Mouse (Mus musculus) urinary bladder, postnatal 10 days (tissue): Measurements from ENCODE around the gene Cfap97.
A peak's percentile ranks its signal among the peaks of the same experiment; 100 is the strongest.
"Not testable (repeated sequence)": the region's sequence is repeated elsewhere in the genome, so short reads cannot be mapped to it uniquely, and the experiment has no call there.

Experiments used
- DNase-seq: peaks from one replicate; pipeline ENCODE4 v3.0.0; 2022; ENCODE audit warnings: low spot score

Gene Cfap97

DNA sequence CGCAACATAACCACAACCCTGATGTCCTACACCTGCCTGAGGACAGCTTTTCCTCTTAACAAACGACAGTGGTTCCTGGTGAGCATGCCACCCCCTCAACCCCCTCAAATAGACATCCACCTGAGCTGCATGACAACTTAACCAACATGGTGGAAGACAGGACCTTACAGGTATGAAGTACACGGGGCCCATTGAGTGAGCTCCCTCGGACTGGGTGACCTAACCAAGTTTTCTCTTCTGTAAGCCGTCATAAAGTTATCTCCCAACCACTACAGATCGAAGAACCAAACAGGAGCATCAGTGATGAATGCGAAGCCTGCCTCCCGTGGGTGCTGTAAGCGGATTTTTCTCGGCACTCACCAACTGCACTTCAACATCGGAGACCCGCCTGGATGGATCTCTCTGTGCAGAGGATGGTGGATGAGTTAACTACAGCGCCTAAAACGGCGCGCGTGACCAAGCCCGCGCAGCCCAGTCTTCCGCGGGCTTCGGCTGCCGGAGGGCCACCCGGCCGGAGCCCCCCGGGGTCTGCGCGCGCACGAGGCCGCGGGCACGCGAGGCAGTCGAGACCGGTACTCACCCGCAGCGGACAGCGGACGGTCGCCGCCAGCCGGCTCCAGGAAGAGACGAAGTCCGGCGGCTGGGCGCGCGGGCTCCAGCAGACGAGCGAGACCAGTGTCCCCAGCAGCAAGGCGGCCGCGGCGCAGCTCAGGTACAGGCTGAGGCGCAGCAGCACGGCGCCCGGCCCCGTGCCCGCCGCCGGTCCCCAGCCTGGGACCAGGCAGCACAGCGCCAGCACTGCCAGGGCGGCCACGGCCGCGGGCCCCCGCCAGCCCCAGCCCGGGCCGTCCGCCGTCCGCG lies at the start of gene Cfap97:
Cfap97 (plus strand) TSS at position 570 of the 861 bp plus-strand sequence.
- DNase-seq, result no peak

DNA sequence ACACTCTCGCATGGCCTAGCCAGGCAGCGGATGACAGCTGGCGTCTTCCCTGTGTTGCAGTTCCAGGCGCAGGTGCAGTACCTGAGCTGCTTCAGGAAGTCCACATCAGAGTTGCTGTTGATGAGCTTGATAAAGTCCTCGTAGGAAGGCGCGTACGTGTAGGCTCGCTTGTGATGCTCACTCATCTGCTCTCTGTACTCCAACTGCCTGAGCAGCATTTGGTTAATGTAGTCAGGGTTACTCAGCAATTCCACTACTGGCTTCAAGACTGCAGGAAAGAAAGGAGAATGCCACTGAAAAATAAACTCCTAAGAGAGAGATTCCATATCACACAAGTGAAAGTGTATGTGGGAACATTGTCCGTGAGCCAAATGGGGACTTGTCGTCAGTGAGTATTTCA lies 48.1 kb upstream of the Cfap97 start:
- DNase-seq, result no peak

- no peak for DNase-seq
Observed at GRCm38 (mm10) chr8:46107690-46108089, 43.9 kb upstream of the Cfap97 start.

- DNase-seq, result not testable (repeated sequence)
Observed at GRCm38 (mm10) chr8:46113421-46114170, 38.0 kb upstream of the Cfap97 start.

DNA sequence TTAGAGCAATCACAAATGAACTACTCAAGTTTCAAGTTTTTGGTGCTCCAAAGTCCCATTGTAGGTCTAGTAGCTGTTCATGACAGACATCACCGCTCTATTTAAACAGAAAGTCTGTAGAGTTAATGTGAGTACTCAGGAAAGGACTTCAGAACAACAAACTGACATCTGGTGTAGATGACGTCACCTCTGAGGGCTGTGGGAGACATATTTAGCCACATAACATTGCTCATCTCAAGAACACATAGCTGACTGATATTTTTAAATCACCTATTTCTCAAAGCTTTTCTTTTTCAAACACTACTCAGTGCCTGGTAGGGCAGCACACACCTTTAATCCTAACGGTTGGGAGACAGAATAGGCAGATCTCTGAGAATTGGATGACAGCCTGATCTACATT lies 34.4 kb upstream of the Cfap97 start:
- no peak for DNase-seq

DNA sequence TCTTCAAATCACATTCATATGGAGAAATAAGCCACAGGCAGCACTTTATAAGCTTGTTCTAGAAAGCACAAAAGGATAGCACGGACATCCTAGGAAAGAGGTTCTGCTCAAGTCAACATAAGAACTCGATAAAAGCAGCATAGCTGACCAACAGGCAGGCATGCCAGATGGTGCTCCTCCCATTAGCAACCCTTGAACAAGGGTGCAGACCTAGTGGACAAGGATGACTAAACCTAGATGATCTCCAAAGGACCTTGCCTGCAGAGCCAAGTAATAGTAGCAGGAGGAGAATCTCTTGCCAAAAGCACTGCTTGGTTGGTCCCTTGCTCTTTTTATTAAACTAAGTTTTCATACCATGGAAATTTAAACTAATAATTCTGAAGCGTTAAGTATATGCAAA lies 32.4 kb upstream of the Cfap97 start:
- DNase-seq, result no peak

- DNase-seq, result no peak
Observed at GRCm38 (mm10) chr8:46122498-46122897, 29.1 kb upstream of the Cfap97 start.

GRCm38 (mm10) chr8:46130426-46130825 lies 21.1 kb upstream of the Cfap97 start:
- DNase-seq, result no peak

DNA sequence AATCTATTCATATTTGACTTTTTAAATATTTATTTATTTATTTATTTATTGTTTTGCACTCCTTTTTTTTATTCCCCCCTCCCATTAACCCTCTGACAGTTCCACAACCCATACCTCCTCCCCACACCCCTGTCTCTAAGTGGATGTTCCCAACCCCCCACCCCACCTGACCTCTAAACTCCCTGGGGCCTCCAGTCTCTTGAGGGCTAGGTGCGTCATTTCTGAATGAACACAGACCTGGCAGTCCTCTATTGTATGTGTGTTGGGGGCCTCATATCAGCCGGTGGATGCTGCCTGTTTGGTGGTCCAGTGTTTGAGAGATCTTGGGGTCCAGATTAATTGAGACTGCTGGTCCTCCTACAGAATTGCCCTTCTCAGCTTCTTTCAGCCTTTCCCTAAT lies 16.0 kb upstream of the Cfap97 start:
- not testable (repeated sequence) for DNase-seq

DNA sequence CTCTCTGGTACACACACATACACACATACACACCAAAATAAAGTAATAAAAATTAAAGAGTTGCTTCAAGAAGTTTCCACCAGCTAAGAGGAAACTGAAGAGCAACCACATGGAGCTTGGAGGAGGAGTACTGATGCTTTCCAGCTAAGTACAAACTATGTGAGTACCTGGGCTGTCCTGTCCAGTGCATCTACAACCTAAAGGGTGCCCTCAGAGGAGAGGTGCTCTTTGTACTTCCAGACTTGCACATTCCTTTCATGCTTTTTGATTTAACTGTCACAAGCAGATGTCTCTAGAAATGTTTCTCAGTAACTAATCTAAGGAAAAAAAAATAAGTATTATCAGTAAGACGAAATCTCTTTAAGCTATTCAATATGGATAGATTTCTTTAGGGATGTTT lies 14.2 kb upstream of the Cfap97 start:
- DNase-seq, result no peak

GRCm38 (mm10) chr8:46137843-46138596 lies 13.6 kb upstream of the Cfap97 start:
- DNase-seq, result no peak

GRCm38 (mm10) chr8:46140376-46141120 lies 11.0 kb upstream of the Cfap97 start:
- DNase-seq, result no peak

GRCm38 (mm10) chr8:46141688-46142087 lies 9.9 kb upstream of the Cfap97 start:
- no peak for DNase-seq

DNA sequence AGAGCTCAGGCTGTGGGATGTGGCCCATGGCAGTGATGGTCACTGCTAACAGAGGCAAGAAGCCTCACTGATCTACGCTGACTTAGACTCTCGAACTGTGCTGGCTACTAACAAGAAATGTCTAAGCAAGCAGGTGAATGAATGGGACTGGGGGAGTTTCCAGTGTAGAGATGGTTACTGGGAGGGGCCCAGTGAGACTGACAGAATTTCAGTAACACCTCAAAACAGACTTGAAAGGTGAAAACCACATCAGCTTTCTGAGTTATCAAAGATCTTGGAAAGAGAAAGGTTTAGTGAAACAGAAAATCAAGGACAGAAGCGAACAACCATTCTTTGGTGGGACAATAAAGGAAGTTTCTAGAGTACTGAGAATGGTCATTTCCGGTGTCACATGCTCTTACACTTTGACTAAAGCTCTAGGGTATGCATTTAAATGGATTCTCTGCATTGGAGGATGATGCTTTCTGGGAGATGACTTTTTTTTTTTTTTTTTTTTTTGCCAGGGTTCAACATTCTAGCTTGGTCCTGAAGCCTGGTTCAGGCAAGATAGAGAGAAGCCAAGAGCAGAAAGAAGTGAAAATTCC lies 9.0 kb upstream of the Cfap97 start:
- DNase-seq, result no peak

GRCm38 (mm10) chr8:46143470-46143869 lies 8.1 kb upstream of the Cfap97 start:
- DNase-seq, result no peak

DNA sequence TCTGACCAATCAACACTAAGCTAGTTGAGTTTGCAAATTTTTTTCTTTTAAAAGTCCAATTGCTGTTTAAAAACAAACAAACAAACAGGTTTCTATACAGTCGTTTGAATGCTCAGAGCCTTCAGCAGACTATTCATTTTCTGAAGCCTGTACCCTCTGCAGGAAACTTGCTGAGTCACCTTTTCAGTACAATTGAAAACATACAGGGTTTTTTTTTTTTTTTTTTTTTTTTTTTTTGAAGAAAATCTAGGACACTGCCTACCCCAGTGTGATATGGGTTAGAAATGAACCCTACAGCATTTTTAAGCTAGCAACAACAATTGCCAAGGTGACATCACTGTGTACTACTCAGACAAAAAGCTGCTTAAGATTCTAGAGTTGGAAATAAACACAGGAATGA lies 7.6 kb upstream of the Cfap97 start:
- no peak for DNase-seq

DNA sequence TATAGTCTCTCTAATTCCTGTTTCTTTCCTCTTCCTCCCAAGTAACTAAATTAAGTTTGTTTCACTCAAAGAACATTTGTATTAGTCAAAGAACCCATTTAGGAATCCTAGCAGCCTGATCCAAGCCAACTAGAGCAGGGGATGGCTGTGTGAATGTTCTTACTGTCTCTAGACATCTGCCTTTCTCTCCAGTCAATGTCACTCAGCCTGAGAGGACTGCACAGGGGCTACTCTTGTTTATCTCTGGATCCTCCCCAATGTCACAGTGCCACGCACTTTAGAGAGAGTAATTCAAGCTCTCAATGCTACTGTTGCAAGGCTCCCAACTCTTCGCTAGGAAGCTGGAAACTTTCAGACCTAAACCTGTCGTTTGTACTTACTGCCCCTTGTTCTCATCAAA lies 5.4 kb upstream of the Cfap97 start:
- DNase-seq, result no peak

DNA sequence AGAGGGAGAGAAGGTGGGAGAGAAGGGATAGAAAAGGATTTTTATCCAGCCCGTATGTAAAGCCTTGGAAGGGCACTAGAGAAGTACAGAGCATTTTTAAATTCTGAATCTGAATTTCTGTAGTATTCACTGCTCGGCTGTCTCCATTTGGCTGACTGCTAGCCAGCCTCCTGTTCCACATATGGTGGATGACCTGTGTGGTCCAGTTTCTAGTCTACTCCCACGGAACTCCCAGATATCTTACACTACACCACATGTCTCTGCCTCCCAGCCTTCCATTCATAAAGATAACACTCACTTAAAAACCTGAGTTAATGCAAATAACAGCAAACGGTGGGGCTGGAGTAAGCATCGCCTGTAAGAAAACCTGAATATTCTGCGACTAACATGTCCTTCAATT lies 2.3 kb upstream of the Cfap97 start:
- DNase-seq, result no peak

GRCm38 (mm10) chr8:46149782-46150181 lies 1.8 kb upstream of the Cfap97 start:
- DNase-seq, result no peak

GRCm38 (mm10) chr8:46152064-46153031 lies 777 bp downstream of the Cfap97 start, which contains the start of gene Snx25:
Snx25 (minus strand) TSS chr8:46152159.
- DNase-seq, result peak; percentile 41
